Mouse (Mus musculus) intestine, embryonic 15.5 days (tissue): Measurements from ENCODE around the gene Dnah10. TPM values are rescaled to one million over a fixed set of nuclear protein-coding genes. Genes with fewer than 3 reads are reported as not detected.
"Not testable (repeated sequence)": the region's sequence is repeated elsewhere in the genome, so short reads cannot be mapped to it uniquely, and the experiment has no call there.

Source experiments
- ATAC-seq: fragments of 200-750 bp; cut with Nextera tagmentation; 2 replicates; pipeline ENCODE4 v1.8.0; 2017; ENCODE audit warnings: moderate TSS enrichment, moderate library complexity
- H3K27ac ChIP-seq: fragments of 300-500 bp; sonication (generic); 2 replicates; pipeline ENCODE4 v1.5.1; 2015; ENCODE audit warnings: mild to moderate bottlenecking, inconsistent platforms
- H3K27me3 ChIP-seq: fragments of 300-500 bp; sonication (generic); replicated peaks from 2 replicates; pipeline ENCODE4 v1.6.1; 2015; ENCODE audit warnings: inconsistent platforms
- H3K36me3 ChIP-seq: fragments of 300-500 bp; sonication (generic); 2 replicates; pipeline ENCODE4 v1.6.1; 2015; ENCODE audit warnings: inconsistent platforms
- H3K4me1 ChIP-seq: fragments of 300-500 bp; sonication (generic); replicated peaks from 2 replicates; pipeline ENCODE4 v1.6.1; 2015; ENCODE audit warnings: inconsistent platforms
- H3K4me2 ChIP-seq: fragments of 300-500 bp; sonication (generic); replicated peaks from 2 replicates; pipeline ENCODE4 v1.6.1; 2015; ENCODE audit warnings: mild to moderate bottlenecking, inconsistent platforms
- H3K4me3 ChIP-seq: fragments of 300-500 bp; sonication (generic); replicated peaks from 2 replicates; pipeline ENCODE4 v1.5.1; 2015; ENCODE audit warnings: inconsistent platforms
- H3K9ac ChIP-seq: fragments of 300-500 bp; sonication (generic); 2 replicates; pipeline ENCODE4 v1.6.1; 2015; ENCODE audit warnings: inconsistent platforms
- H3K9me3 ChIP-seq: fragments of 300-500 bp; sonication (generic); 2 replicates; pipeline ENCODE4 v1.6.1; 2016; ENCODE audit warnings: inconsistent platforms
- WGBS: fragments of 180-500 bp; shearing (Covaris S2); methylation state at CpG from one replicate; pipeline ENCODE4 v1.1.7; 2015; 5-methylcytosine and 5-hydroxymethylcytosine counted together
- polyA plus RNA-seq: library from polyadenylated mRNA; unstranded; fragments of >200 nt; fragmentation: Nextera tagmentation; extraction: Ambion mirVana; gene quantifications from 2 replicates; pipeline ENCODE4 v1.2.1, GENCODE M21; 2015

Gene Dnah10
- polyA plus RNA-seq, 1 experiment from 2014 or later: 0.04 TPM

GRCm38 (mm10) chr5:124761011-124761410, 36.1 kb downstream of the Dnah10 start:
- Histone ChIP-seq H3K4me1 (no peaks in the 10 kb centered on the region), H3K9me3 (no peaks in the 10 kb centered on the region), H3K9ac (no peak overlapping the region), H3K27me3 (no peaks in the 10 kb centered on the region), H3K36me3 (no peaks in the 10 kb centered on the region), H3K27ac (no peak overlapping the region), H3K4me2 (no peak overlapping the region), H3K4me3 (no peak overlapping the region)
- ATAC-seq: no peak
- WGBS: 58% methylated on average over 18 of the region's 18 CpGs

GRCm38 (mm10) chr5:124761787-124762186, 36.9 kb downstream of the Dnah10 start:
- Histone ChIP-seq H3K27me3 (no peaks in the 10 kb centered on the region), H3K9ac (no peak overlapping the region), H3K4me1 (no peaks in the 10 kb centered on the region), H3K27ac (no peak overlapping the region), H3K36me3 (no peaks in the 10 kb centered on the region), H3K4me2 (no peak overlapping the region), H3K4me3 (no peak overlapping the region), H3K9me3 (no peaks in the 10 kb centered on the region)
- ATAC-seq: no peak
- WGBS: 94% methylated on average over 1 of the region's 1 CpGs

GRCm38 (mm10) chr5:124774552-124774951, 49.7 kb downstream of the Dnah10 start:
- 72% methylated on average over 3 of the region's 3 CpGs for WGBS

DNA sequence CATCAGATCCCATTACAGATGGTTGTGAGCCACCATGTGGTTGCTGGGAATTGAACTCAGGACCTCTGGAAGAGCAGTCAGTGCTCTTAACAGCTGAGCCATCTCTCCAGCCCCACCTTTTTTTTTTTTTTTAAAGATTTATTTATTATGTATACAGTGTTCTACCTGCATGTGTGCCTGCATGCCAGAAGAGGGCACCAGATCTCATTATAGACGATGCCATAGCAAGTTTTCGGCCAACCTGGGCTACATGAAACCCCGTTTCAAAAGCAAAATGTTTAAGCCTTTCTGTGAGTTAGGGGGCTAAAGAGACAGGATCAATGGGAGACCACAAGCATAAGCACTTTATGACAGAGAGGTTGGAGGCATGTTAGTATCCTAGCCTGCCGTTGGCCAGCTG, 51.4 kb downstream of the Dnah10 start:
- WGBS: 87% methylated on average over 4 of the region's 4 CpGs
- not testable (repeated sequence) for H3K4me1 ChIP-seq, ATAC-seq, H3K9me3 ChIP-seq, H3K4me3 ChIP-seq, H3K27me3 ChIP-seq, H3K9ac ChIP-seq, H3K36me3 ChIP-seq, H3K4me2 ChIP-seq, H3K27ac ChIP-seq

More at GRCm38 (mm10) chr5:124774552-124774951, 49.7 kb downstream of the Dnah10 start:
- H3K36me3 ChIP-seq: no peaks in the 10 kb centered on the region
- no peaks in the 10 kb centered on the region for H3K27me3 ChIP-seq
- H3K9me3 ChIP-seq: no peaks in the 10 kb centered on the region
- no peak overlapping the region for H3K4me2 ChIP-seq
- H3K4me1 ChIP-seq: no peaks in the 10 kb centered on the region
- H3K27ac ChIP-seq: no peak overlapping the region
- no peak for ATAC-seq
- no peak overlapping the region for H3K9ac ChIP-seq
- H3K4me3 ChIP-seq: no peak overlapping the region

DNA sequence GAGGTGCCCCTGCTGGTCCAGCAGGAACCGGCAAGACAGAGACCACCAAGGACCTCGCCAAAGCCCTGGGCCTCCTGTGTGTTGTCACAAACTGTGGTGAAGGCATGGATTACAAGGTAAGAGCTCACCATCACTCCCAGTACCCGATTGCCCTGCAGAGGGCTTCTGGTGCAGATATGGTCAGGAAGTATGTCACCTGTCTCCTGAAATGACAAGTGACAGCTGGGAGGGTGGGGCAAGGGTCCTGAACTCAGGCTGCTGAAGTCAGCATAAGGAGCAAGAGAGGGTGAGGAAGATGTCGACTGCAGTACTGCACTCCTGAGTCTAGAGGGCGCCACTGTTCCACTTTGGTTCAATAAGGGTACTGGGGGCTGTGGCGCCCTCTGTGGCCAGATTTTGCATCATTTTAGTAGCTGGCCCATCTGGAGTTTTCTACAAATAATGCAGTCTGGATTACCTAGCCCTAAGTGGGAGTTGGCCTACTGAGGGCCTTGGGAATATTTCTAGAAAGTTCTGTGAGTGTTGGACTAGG, 52.4 kb downstream of the Dnah10 start:
- Histone ChIP-seq H3K9me3 (no peaks in the 10 kb centered on the region), H3K27ac (no peak overlapping the region), H3K4me2 (no peak overlapping the region), H3K4me1 (no peaks in the 10 kb centered on the region), H3K4me3 (no peak overlapping the region), H3K36me3 (no peaks in the 10 kb centered on the region), H3K9ac (no peak overlapping the region), H3K27me3 (no peaks in the 10 kb centered on the region)
- WGBS: 56% methylated on average over 6 of the region's 6 CpGs
- ATAC-seq: no peak

GRCm38 (mm10) chr5:124779926-124780325, 55.0 kb downstream of the Dnah10 start:
- Histone ChIP-seq H3K27ac (no peak overlapping the region), H3K4me1 (no peaks in the 10 kb centered on the region), H3K9me3 (no peaks in the 10 kb centered on the region), H3K4me3 (no peak overlapping the region), H3K36me3 (no peaks in the 10 kb centered on the region), H3K9ac (no peak overlapping the region), H3K4me2 (no peak overlapping the region), H3K27me3 (no peaks in the 10 kb centered on the region)
- 94% methylated on average over 7 of the region's 7 CpGs for WGBS
- ATAC-seq: no peak

DNA sequence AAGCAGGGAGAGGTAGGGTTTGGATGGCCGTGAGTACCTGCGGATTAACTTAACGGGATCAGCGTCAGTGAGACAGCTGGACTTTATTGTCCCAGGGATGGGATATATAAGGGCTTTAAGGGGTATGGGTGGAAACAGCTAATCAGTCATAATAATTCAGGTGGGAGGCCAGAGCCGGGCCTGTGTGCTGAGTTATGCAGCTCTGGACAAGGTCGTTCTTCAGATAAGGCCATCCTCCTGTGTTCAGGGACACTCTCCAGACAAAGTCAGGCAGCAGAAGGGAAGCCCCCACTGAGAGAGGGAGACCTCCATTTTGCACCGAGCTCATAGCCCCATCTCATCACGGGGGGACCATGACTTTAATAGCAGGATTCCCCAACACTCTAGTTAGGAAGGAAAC, 56.8 kb downstream of the Dnah10 start:
- Histone ChIP-seq H3K4me3 (no peak overlapping the region), H3K36me3 (no peaks in the 10 kb centered on the region), H3K27ac (no peak overlapping the region), H3K27me3 (no peaks in the 10 kb centered on the region), H3K9me3 (0 out of 2 replicates have a peak, but pooled peaks cover 3% of the 10 kb centered on the region), H3K4me2 (no peak overlapping the region), H3K4me1 (no peaks in the 10 kb centered on the region), H3K9ac (no peak overlapping the region)
- WGBS: 70% methylated on average over 8 of the region's 8 CpGs
- ATAC-seq: no peak

- H3K27me3 ChIP-seq: no peaks in the 10 kb centered on the region
- no peak overlapping the region for H3K27ac ChIP-seq
- ATAC-seq: no peak
- H3K9me3 ChIP-seq: 0 out of 2 replicates have a peak, but pooled peaks cover 3% of the 10 kb centered on the region
- H3K4me1 ChIP-seq: no peaks in the 10 kb centered on the region
- no peak overlapping the region for H3K4me3 ChIP-seq
- no peak overlapping the region for H3K4me2 ChIP-seq
- 81% methylated on average over 7 of the region's 7 CpGs for WGBS
- H3K36me3 ChIP-seq: no peaks in the 10 kb centered on the region
- no peak overlapping the region for H3K9ac ChIP-seq
Observed at GRCm38 (mm10) chr5:124785650-124786049, 60.8 kb downstream of the Dnah10 start.

- 89% methylated on average over 7 of the region's 7 CpGs for WGBS
- H3K9ac ChIP-seq: no peak overlapping the region
- ATAC-seq: no peak
- H3K4me3 ChIP-seq: no peak overlapping the region
- no peaks in the 10 kb centered on the region for H3K4me1 ChIP-seq
- no peaks in the 10 kb centered on the region for H3K27me3 ChIP-seq
- no peak overlapping the region for H3K4me2 ChIP-seq
- no peaks in the 10 kb centered on the region for H3K36me3 ChIP-seq
- no peak overlapping the region for H3K27ac ChIP-seq
- no peaks in the 10 kb centered on the region for H3K9me3 ChIP-seq
Observed at GRCm38 (mm10) chr5:124792112-124792511, 67.2 kb downstream of the Dnah10 start.

DNA sequence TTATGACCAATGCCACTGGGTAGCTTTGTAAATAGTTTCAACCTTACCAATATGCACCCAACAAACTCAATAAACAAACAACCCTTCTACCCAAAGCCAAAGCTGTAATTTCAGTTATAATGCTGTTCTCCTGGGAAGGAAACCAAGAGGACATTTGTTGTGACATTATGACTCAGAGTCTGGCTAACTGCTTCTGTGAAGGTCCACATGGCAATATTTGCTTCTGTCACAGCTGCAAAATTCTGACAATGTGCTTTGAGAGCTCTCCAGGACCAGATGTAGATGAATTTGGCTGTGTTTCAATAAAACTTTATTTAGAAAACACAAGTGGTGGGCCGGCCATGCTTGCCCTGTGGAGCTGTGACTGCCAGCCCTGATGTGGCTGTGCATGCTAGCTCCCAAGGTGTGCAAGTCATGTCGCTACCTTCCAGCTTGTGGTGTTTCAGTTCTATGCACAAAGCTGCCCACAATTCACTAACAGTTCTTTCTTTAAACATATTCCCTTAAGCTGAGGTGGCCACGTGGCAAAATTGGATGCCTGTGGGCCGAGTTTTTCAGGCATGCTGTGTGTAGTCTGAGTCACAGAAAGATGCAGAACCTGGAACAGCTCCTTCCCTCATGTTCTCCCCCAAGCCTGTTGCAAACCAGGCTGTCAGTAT, 85.0 kb downstream of the Dnah10 start:
- H3K4me2 ChIP-seq: no peak overlapping the region
- no peak overlapping the region for H3K9ac ChIP-seq
- H3K4me3 ChIP-seq: no peak overlapping the region
- no peak for ATAC-seq
- H3K27me3 ChIP-seq: no peaks in the 10 kb centered on the region
- no peak overlapping the region for H3K27ac ChIP-seq
- no peaks in the 10 kb centered on the region for H3K4me1 ChIP-seq
- H3K9me3 ChIP-seq: no peaks in the 10 kb centered on the region
- WGBS: 79% methylated on average over 4 of the region's 4 CpGs
- no peaks in the 10 kb centered on the region for H3K36me3 ChIP-seq

GRCm38 (mm10) chr5:124812466-124812865, 87.6 kb downstream of the Dnah10 start:
- WGBS: 76% methylated on average over 12 of the region's 12 CpGs

DNA sequence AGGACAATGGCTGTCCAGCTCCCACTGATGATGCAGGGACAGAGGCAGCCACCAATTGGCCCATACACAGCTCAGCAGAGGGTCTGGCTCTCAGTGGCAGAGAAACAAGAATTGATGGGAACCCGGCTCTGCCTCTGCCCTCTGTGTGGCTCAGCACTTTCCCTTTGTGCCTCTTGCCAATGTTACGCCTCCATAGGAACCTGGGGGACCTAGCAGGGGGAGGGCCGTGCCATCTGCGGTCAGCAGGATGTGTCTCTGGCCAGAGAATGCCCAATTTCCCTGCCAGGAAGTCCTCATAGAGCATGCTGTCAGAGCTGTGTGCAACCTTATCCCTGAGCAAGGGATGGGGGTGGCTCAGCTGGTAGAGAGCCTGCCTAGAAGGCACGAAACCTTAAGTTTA, 89.9 kb downstream of the Dnah10 start:
- H3K27ac ChIP-seq: no peak overlapping the region
- no peaks in the 10 kb centered on the region for H3K4me1 ChIP-seq
- no peak overlapping the region for H3K4me2 ChIP-seq
- H3K27me3 ChIP-seq: no peaks in the 10 kb centered on the region
- WGBS: 81% methylated on average over 5 of the region's 5 CpGs
- H3K9ac ChIP-seq: no peak overlapping the region
- no peaks in the 10 kb centered on the region for H3K36me3 ChIP-seq
- no peaks in the 10 kb centered on the region for H3K9me3 ChIP-seq
- H3K4me3 ChIP-seq: no peak overlapping the region
- no peak for ATAC-seq

More at GRCm38 (mm10) chr5:124812466-124812865, 87.6 kb downstream of the Dnah10 start:
- no peak for ATAC-seq
- H3K27ac ChIP-seq: no peak overlapping the region
- no peak overlapping the region for H3K9ac ChIP-seq
- no peaks in the 10 kb centered on the region for H3K36me3 ChIP-seq
- no peaks in the 10 kb centered on the region for H3K9me3 ChIP-seq
- no peaks in the 10 kb centered on the region for H3K27me3 ChIP-seq
- no peak overlapping the region for H3K4me2 ChIP-seq
- H3K4me3 ChIP-seq: no peak overlapping the region
- no peaks in the 10 kb centered on the region for H3K4me1 ChIP-seq

GRCm38 (mm10) chr5:124817050-124817449, 92.2 kb downstream of the Dnah10 start:
- Histone ChIP-seq H3K9me3 (no peaks in the 10 kb centered on the region), H3K4me2 (no peak overlapping the region), H3K27me3 (no peaks in the 10 kb centered on the region), H3K4me1 (no peaks in the 10 kb centered on the region), H3K9ac (no peak overlapping the region), H3K4me3 (no peak overlapping the region), H3K36me3 (no peaks in the 10 kb centered on the region), H3K27ac (no peak overlapping the region)
- no peak for ATAC-seq
- WGBS: 75% methylated on average over 15 of the region's 15 CpGs
